Comparison of ENCODE assay signal across 8 mouse cellular contexts in the genomic region with DNA sequence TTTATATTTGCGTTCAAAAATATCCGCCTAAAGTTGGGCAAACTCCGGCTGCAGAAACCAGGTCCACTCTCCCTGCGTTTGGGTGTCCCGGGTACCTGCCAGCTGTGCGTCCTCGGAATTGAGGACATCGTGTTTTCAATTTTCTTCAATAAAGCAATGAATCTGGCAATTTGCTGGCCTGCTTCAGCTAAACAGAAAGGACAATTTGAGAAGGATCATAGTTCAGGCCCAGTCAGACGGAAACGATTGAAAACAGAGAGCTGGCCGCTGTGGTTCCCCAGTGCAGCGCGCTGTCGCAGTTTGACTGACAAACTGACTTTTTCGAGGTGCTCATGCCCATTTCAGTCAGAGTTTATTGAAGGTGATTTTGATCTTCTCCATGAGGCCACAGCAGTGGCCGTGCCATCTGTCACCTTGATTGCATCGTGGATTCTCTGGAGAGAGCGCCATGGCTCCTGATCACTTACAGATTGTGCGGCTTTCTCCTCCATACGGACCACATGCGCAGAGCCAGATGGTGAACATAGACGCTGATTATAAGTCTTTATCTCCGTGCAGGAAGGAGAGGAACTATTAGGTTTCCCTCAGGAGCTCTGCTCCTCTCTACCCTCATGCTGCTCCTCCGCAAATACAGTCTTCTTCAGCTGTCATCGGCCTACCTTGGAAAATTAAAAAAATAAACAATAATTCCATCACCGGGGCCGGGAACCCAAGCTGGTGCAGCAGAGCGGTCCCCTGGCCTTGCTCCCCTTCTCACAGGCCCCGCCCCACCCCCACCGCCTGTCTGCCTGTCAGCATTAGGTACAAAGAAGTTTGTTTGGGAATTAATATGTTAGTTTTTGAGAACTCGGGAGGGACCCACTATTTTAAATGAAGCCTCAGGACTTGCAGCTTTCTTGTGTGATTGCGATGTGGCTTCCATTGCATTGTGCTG.
DNase-seq lines count a peak whose midpoint lies in the region; ATAC-seq and TF ChIP-seq lines count a peak whose summit lies in the region.

No protein-coding gene starts in this region.

- 2% methylated on average over 32 of the region's 32 CpGs for WGBS in heart, embryonic 11.5 days (ENCODE audit: insufficient replicate concordance)
- 5% methylated on average over 32 of the region's 32 CpGs for WGBS in kidney, embryonic 15.5 days
- WGBS in liver, embryonic 13.5 days (ENCODE audit: insufficient replicate concordance): 7% methylated on average over 32 of the region's 32 CpGs
- 3% methylated on average over 32 of the region's 32 CpGs for WGBS in neural tube, embryonic 13.5 days

- no peaks in the 10 kb centered on the region for H3K36me3 ChIP-seq in heart, embryonic 11.5 days (ENCODE audit: control insufficient read depth, insufficient read depth, low read length)
- no peaks in the 10 kb centered on the region for H3K36me3 ChIP-seq in kidney, embryonic 15.5 days
- no peaks in the 10 kb centered on the region for H3K36me3 ChIP-seq in liver, embryonic 13.5 days
- H3K36me3 ChIP-seq in neural tube, embryonic 13.5 days: no peaks in the 10 kb centered on the region

- no peaks in the 10 kb centered on the region for H3K27me3 ChIP-seq in heart, embryonic 11.5 days (ENCODE audit: control insufficient read depth, insufficient read depth, low read length)
- no peaks in the 10 kb centered on the region for H3K27me3 ChIP-seq in kidney, embryonic 15.5 days
- H3K27me3 ChIP-seq in liver, embryonic 13.5 days: no peaks in the 10 kb centered on the region
- 0 out of 2 replicates have a peak, but pooled peaks cover 6% of the 10 kb centered on the region for H3K27me3 ChIP-seq in neural tube, embryonic 13.5 days

- TF ChIP-seq CTCF in gastrocnemius, adult 2 months (IDR thresholded peaks at IDR 0.05): no peak

- intact Hi-C loops in gastrocnemius, adult 2 months (cut with DNase I): no loop called here
- intact Hi-C loops in gastrocnemius, postnatal 14 days (cut with DNase I; ENCODE audit: low total_unique reads): no loop called here

- peak; percentile 19; the same call in 1 of the 2 replicates for ATAC-seq in heart, embryonic 11.5 days (replicated peaks; ENCODE audit: insufficient number of reproducible peaks, low FRiP score, low TSS enrichment)
- peak; percentile 59 for ATAC-seq in kidney, embryonic 15.5 days (replicated peaks; ENCODE audit: low FRiP score)
- peak; percentile 29; the same call in 1 of the 2 replicates for ATAC-seq in liver, embryonic 13.5 days (ENCODE audit: low read depth)
- ATAC-seq in neural tube, embryonic 13.5 days (ENCODE audit: low read depth): peak; percentile 87
- ATAC-seq in erythroid progenitor cell, adult 5-6 weeks (replicated peaks; ENCODE audit: low FRiP score, poor library complexity, severe bottlenecking): no peak

- H3K4me1 ChIP-seq in heart, embryonic 11.5 days (ENCODE audit: control insufficient read depth, insufficient read depth, low read length): no peaks in the 10 kb centered on the region; the same call in 1 of the 2 replicates
- H3K4me1 ChIP-seq in kidney, embryonic 15.5 days: peaks cover 32% of the 10 kb centered on the region
- H3K4me1 ChIP-seq in liver, embryonic 13.5 days (replicated peaks): 0 out of 2 replicates have a peak, but pooled peaks cover 6% of the 10 kb centered on the region
- peaks cover 39% of the 10 kb centered on the region for H3K4me1 ChIP-seq in neural tube, embryonic 13.5 days (replicated peaks)

- peak overlapping the region; percentile 63 for H3K9ac ChIP-seq in heart, embryonic 11.5 days (ENCODE audit: low read depth, low read length)
- H3K9ac ChIP-seq in kidney, embryonic 15.5 days: peak overlapping the region; percentile 31; the same call in 1 of the 2 replicates
- no peak overlapping the region for H3K9ac ChIP-seq in liver, embryonic 13.5 days
- H3K9ac ChIP-seq in neural tube, embryonic 13.5 days: peak overlapping the region; percentile 62

- DNase-seq in gastrocnemius, adult 2 months: no peak
- DNase-seq in gastrocnemius, postnatal 14 days: no peak
- DNase-seq in cerebellum, adult 9-10 months: peak; percentile 87
- DNase-seq in liver, embryonic 13.5 days: no peak

- H3K4me2 ChIP-seq in heart, embryonic 11.5 days: peak overlapping the region; percentile 78
- H3K4me2 ChIP-seq in kidney, embryonic 15.5 days: peak overlapping the region; percentile 62
- H3K4me2 ChIP-seq in liver, embryonic 13.5 days: peak overlapping the region; percentile 56
- H3K4me2 ChIP-seq in neural tube, embryonic 13.5 days: peak overlapping the region; percentile 63

- H3K27ac ChIP-seq in gastrocnemius, adult 2 months: peak overlapping the region; percentile 72
- H3K27ac ChIP-seq in heart, embryonic 11.5 days (ENCODE audit: low read depth, low read length): peak overlapping the region; percentile 76
- peak overlapping the region; percentile 85 for H3K27ac ChIP-seq in kidney, embryonic 15.5 days
- H3K27ac ChIP-seq in liver, embryonic 13.5 days: no peak overlapping the region
- H3K27ac ChIP-seq in neural tube, embryonic 13.5 days (replicated peaks): peak overlapping the region; percentile 79

- peak overlapping the region; percentile 66 for H3K4me3 ChIP-seq in gastrocnemius, adult 2 months
- H3K4me3 ChIP-seq in heart, embryonic 11.5 days (ENCODE audit: low read depth, low read length): peak overlapping the region; percentile 45
- peak overlapping the region; percentile 37 for H3K4me3 ChIP-seq in kidney, embryonic 15.5 days (replicated peaks)
- peak overlapping the region; percentile 18 for H3K4me3 ChIP-seq in liver, embryonic 13.5 days (replicated peaks)
- peak overlapping the region; percentile 39 for H3K4me3 ChIP-seq in neural tube, embryonic 13.5 days

- H3K9me3 ChIP-seq in heart, embryonic 11.5 days (replicated peaks; ENCODE audit: control insufficient read depth, low read length): no peaks in the 10 kb centered on the region
- no peaks in the 10 kb centered on the region for H3K9me3 ChIP-seq in kidney, embryonic 15.5 days (replicated peaks)
- no peaks in the 10 kb centered on the region for H3K9me3 ChIP-seq in liver, embryonic 13.5 days (replicated peaks)
- no peaks in the 10 kb centered on the region for H3K9me3 ChIP-seq in neural tube, embryonic 13.5 days
